Mouse (Mus musculus): Measurements from ENCODE around the gene Psmd13.

The Psmd13 gene

DNA sequence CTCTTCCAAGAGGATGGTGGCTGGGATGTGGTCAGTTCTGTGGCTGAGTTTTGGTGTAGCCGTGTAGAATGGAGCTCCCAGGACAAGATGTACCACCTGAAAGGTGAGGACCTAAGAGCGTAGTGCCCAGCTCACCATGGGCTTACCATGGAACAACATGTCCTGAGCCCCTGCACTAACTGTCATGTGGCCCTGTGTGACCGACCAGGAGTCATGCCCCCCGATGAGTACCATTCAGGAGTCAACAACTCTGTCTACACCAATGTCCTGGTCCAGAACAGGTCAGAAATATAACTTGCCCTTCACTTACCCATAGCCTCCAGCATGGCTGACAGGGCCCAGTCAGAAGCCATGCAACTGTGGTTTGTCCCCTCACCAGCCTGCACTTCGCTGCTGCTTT, 63.5 kb downstream of the Psmd13 start:
- DNase-seq (ENCODE audit: low spot score) = no peak

DNA sequence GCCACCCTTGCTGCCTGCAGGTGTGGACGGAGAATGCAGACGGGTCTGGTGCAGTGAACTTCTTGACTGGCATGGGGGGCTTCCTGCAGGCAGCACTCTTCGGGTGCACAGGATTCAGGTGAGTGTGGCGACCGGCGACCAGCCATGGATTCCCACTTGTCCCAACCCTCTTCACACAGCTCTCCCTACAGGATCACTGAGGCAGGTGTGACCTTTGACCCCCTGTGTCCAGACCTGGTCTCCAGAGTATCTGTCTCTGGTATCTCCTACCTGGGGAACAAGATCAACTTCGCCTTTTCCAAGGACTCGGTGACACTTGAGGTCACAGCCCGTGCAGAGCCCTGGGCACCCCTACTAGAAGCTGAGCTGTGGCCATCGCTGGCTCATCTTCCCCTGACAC, 64.5 kb downstream of the Psmd13 start:
- no peak for DNase-seq (ENCODE audit: low spot score)

DNA sequence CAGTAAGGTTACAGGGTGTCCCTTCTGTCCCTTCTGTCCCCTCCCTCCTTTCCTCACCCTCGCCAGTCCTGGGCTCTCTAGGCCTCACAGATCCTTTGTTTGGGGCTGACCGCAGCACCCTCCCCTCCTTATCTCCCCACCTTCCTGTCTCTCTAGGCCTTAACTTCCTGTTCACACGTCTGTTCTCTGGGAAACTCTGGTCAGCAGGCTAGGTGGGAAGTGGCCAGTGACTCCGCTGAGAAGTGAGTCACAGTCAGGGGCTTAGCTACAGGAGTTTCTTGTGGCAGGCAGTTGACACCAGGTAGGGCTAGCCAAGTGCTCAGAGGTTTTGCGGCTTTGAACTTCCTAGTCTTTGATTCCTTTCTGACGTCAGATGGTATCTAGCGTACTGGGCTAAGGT, 65.2 kb downstream of the Psmd13 start:
- no peak for DNase-seq (ENCODE audit: low spot score)

DNA sequence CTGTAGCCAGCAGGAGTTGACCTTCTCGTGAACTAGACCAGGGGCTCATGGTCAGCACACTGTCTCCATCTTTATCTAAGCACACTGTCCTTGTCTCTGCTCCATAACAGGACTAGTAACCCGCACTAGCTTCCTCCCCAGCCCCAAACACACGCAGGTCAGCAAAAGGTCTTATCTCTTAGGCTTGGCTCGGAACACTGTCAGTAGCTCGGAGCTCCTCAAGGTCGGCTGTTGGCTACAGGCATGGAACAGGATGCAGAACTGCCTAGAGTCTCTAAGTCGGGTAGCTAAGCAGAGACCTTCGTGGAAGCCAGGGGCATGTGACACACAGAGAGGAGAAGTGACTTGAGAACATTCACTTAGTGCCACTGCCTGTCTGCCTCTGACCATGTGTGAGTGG, 66.4 kb downstream of the Psmd13 start:
- DNase-seq (ENCODE audit: low spot score) = no peak

Data from c-Kit-positive CD71-positive TER-119-positive erythroid progenitor cells, embryonic 14.5 days (primary cell).